Mouse (Mus musculus) ES-Bruce4 (cell line): ENCODE data around the gene Gm21093. TPM values are rescaled to one million over a fixed set of nuclear protein-coding genes. Genes with fewer than 3 reads are reported as not detected.
"Not testable (repeated sequence)": the region's sequence is repeated elsewhere in the genome, so short reads cannot be mapped to it uniquely, and the experiment has no call there.

Source experiments
- H3K27ac ChIP-seq: 2 replicates; pipeline ENCODE4 v1.5.1; 2012; ENCODE audit warnings: low read length, inconsistent platforms; ENCODE audit not compliant: insufficient read depth
- H3K27me3 ChIP-seq: 2 replicates; pipeline ENCODE4 v1.6.1; 2012; ENCODE audit warnings: mild to moderate bottlenecking, low read length, inconsistent platforms; ENCODE audit not compliant: control insufficient read depth, poor library complexity, insufficient read depth, severe bottlenecking
- H3K36me3 ChIP-seq: 2 replicates; pipeline ENCODE4 v1.6.1; 2012; ENCODE audit warnings: inconsistent platforms, mild to moderate bottlenecking, low read length, moderate library complexity; ENCODE audit not compliant: control insufficient read depth, poor library complexity, insufficient read depth, severe bottlenecking
- H3K4me1 ChIP-seq: one replicate; pipeline ENCODE4 v1.8.1; 2011; ENCODE audit warnings: low read length; ENCODE audit not compliant: control insufficient read depth, insufficient read depth
- H3K4me3 ChIP-seq: 2 replicates; pipeline ENCODE4 v1.5.1; 2011; ENCODE audit warnings: low read depth, mild to moderate bottlenecking, low read length
- H3K9ac ChIP-seq: 2 replicates; pipeline ENCODE4 v1.6.1; 2012; ENCODE audit warnings: low read depth, mild to moderate bottlenecking, inconsistent platforms; ENCODE audit not compliant: poor library complexity, severe bottlenecking
- H3K9me3 ChIP-seq: replicated peaks from 2 replicates; pipeline ENCODE4 v1.6.1; 2012; ENCODE audit warnings: mild to moderate bottlenecking, low read length, inconsistent platforms; ENCODE audit not compliant: control insufficient read depth, poor library complexity, insufficient read depth, severe bottlenecking
- polyA plus RNA-seq: library from polyadenylated mRNA; stranded (reverse); fragments of >200 nt; gene quantifications from 2 replicates; pipeline ENCODE4 v1.2.4, GENCODE M21; 2011; ENCODE audit warnings: low read depth; ENCODE audit not compliant: missing spikeins, insufficient read depth, insufficient read length

Gene Gm21093
- polyA plus RNA-seq: not detected in 2 replicates

DNA sequence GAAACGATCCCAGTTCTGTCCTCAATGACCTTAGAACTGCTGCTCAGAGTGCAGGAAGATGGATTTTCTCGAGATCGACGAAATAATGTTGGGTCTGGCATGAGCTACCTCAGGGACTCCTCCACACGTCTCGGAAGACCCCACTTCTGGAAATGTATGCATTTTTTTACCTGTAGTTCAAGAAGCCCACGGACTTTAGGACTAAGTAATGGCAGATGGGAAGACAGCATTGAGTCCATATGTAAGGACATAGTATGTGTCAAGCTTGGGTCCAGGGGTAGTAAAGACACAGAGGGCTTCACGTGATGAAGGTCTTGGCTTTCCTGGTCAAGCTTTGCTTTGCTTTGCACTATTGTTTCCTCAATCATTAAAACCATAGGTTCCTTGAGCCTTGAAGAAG, at the start of gene Gm21093:
TSS of gene Gm21093 (minus strand) at position 101 of the 400 bp plus-strand sequence.
- H3K4me1 ChIP-seq, H3K27me3 ChIP-seq, H3K36me3 ChIP-seq: not testable (repeated sequence)

More for the DNA sequence above, at the start of gene Gm21093:
- H3K9ac ChIP-seq, H3K27ac ChIP-seq, H3K4me3 ChIP-seq, H3K9me3 ChIP-seq: not testable (repeated sequence)

Other genes starting within 250 kb of the Gm21093 start
- not detected in 2 replicates for gene Gm21541, start 131.1 kb downstream of the Gm21093 start, polyA plus RNA-seq
- gene Gm20878, start 93.2 kb downstream of the Gm21093 start, polyA plus RNA-seq: 0.94 and 2.3 TPM in 2 replicates
- gene Fam205a4, start 68.7 kb downstream of the Gm21093 start, polyA plus RNA-seq: not detected in 2 replicates
- gene Gm3893, start 56.5 kb upstream of the Gm21093 start, polyA plus RNA-seq: not detected in 2 replicates
- gene Gm13304, start 80.1 kb upstream of the Gm21093 start, polyA plus RNA-seq: not detected in 2 replicates
- not detected in 2 replicates for gene Gm13306, start 118.7 kb upstream of the Gm21093 start, polyA plus RNA-seq
- 1.7 TPM in 1 of 2 replicates, not detected in the other for gene Gm13305, start 133.9 kb upstream of the Gm21093 start, polyA plus RNA-seq
- gene Gm10600, start 205.9 kb upstream of the Gm21093 start, polyA plus RNA-seq: not detected in 2 replicates
- not detected in 2 replicates for gene Ccl21b, start 221.0 kb upstream of the Gm21093 start, polyA plus RNA-seq